Mouse (Mus musculus) spleen, adult 2 months (tissue): Measurements from ENCODE around the gene Zfp326.
A peak's percentile ranks its signal among the peaks of the same experiment; 100 is the strongest.

Source experiments
- CTCF ChIP-seq: fragments of 200-500 bp; IDR thresholded peaks from 2 replicates; pipeline ENCODE4 v1.5.1; 2011; ENCODE audit warnings: mild to moderate bottlenecking, inconsistent platforms; ENCODE audit not compliant: insufficient read depth, insufficient read length, insufficient replicate concordance; ENCODE audit errors: extremely low read depth
- POLR2A ChIP-seq: fragments of 200-500 bp; IDR thresholded peaks from 2 replicates; pipeline ENCODE4 v1.6.1; 2011; ENCODE audit warnings: low read depth, low read length, inconsistent platforms

DNA sequence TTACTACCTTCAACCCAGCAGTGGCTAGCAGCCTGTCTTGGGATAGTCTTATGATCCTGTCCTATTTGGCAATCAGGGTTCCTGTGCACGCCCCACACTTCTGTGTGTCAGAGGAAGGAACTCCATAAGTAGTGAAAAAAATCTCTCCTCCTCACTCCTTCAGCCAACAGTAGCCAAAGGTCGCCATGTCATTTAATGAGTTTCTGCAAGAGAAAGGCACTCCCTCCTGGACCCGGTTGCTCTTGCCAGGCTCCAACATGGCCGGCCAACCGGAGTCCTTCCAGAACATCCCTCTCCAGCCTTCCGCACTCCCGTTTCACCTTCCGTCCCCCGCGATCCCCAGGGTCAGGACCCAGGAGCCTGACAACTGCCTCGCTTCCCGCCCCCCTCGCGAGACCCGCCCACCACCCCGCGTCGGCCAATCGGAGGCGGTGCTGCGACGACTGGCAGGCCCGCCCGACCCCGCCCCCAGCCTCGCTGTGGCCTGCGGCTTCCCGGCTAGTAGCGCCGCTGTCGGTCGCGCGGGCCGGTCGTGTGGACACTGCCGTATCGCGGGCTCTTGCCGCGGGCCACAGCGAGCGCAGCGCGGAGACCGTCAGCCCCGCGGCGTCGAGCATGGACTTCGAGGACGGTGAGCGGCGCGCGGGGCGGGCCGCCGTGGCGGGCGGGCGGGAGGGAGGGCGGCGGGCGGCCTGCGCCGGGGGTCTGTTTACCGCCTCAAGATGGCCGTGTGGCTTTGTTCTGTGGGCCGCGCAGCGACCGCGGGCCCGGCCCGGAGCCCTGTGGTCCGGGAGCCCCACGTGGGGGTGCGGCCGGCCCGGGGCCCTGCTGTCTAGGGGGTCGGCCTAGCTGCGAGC lies at the start of gene Zfp326:
- TF ChIP-seq CTCF (no peak), POLR2A (peak; percentile 72)
